Mouse (Mus musculus): Measurements from ENCODE around the gene Cntrob. TPM values are rescaled to one million over a fixed set of nuclear protein-coding genes. Genes with fewer than 3 reads are reported as not detected.

The Cntrob gene
- total and polyA plus RNA-seq, 3 experiments, result 16.5 to 38.3 TPM; not detected in 1

Other genes with a start within 250 kb of the Cntrob start
- gene Vamp2, start 235.3 kb downstream of the Cntrob start, total RNA-seq (2012; rRNA removed), result 3.3 and 4.2 TPM in 2 replicates
- 10 to 100 TPM in 1 of 2 experiments, not detected in 1; 28.9 TPM for gene Vamp2, start 235.3 kb downstream of the Cntrob start, polyA plus RNA-seq (2012; ENCODE audit: insufficient read depth in 1 of 2, insufficient read length in 2 of 2, low read depth in 1 of 2, low replicate concordance in 2 of 2, missing spikeins in 1 of 2)
- gene Per1, start 228.6 kb downstream of the Cntrob start, total RNA-seq (2012; rRNA removed), result 4.5 and 5.6 TPM in 2 replicates
- gene Per1, start 228.6 kb downstream of the Cntrob start, polyA plus RNA-seq (2012; ENCODE audit: insufficient read depth in 1 of 2, insufficient read length in 2 of 2, low read depth in 1 of 2, low replicate concordance in 2 of 2, missing spikeins in 1 of 2), result 10 to 100 TPM in 1 of 2 experiments, not detected in 1; 34.9 TPM
- gene Hes7, start 203.4 kb downstream of the Cntrob start, total RNA-seq (2012; rRNA removed), result 0.08 TPM in 1 of 2 replicates, not detected in the other
- 1 to 10 TPM in 1 of 2 experiments, not detected in 1; 1.4 TPM for gene Hes7, start 203.4 kb downstream of the Cntrob start, polyA plus RNA-seq (2012; ENCODE audit: insufficient read depth in 1 of 2, insufficient read length in 2 of 2, low read depth in 1 of 2, low replicate concordance in 2 of 2, missing spikeins in 1 of 2)
- gene 9130213A22Rik, start 201.2 kb downstream of the Cntrob start, total RNA-seq (2012; rRNA removed), result 0.08 TPM in 1 of 2 replicates, not detected in the other
- under 1 TPM in 1 of 2 experiments, not detected in 1; 0.26 TPM for gene 9130213A22Rik, start 201.2 kb downstream of the Cntrob start, polyA plus RNA-seq (2012; ENCODE audit: insufficient read depth in 1 of 2, insufficient read length in 2 of 2, low read depth in 1 of 2, low replicate concordance in 2 of 2, missing spikeins in 1 of 2)
- not detected in 2 replicates for gene Aloxe3, start 197.9 kb downstream of the Cntrob start, total RNA-seq (2012; rRNA removed)
- under 1 TPM in 1 of 2 experiments, not detected in 1; 0.13 TPM for gene Aloxe3, start 197.9 kb downstream of the Cntrob start, polyA plus RNA-seq (2012; ENCODE audit: insufficient read depth in 1 of 2, insufficient read length in 2 of 2, low read depth in 1 of 2, low replicate concordance in 2 of 2, missing spikeins in 1 of 2)
- gene Alox12b, start 166.8 kb downstream of the Cntrob start, total RNA-seq (2012; rRNA removed), result not detected in 2 replicates
- gene Alox12b, start 166.8 kb downstream of the Cntrob start, polyA plus RNA-seq (2012; ENCODE audit: insufficient read depth in 1 of 2, insufficient read length in 2 of 2, low read depth in 1 of 2, low replicate concordance in 2 of 2, missing spikeins in 1 of 2), result not detected
- gene Alox8, start 125.9 kb downstream of the Cntrob start, total RNA-seq (2012; rRNA removed), result 0.31 and 0.56 TPM in 2 replicates
- under 1 TPM in 1 of 2 experiments, not detected in 1; 0.07 TPM for gene Alox8, start 125.9 kb downstream of the Cntrob start, polyA plus RNA-seq (2012; ENCODE audit: insufficient read depth in 1 of 2, insufficient read length in 2 of 2, low read depth in 1 of 2, low replicate concordance in 2 of 2, missing spikeins in 1 of 2)
- not detected in 2 replicates for gene Gucy2e, start 86.7 kb downstream of the Cntrob start, total RNA-seq (2012; rRNA removed)
- not detected for gene Gucy2e, start 86.7 kb downstream of the Cntrob start, polyA plus RNA-seq (2012; ENCODE audit: insufficient read depth in 1 of 2, insufficient read length in 2 of 2, low read depth in 1 of 2, low replicate concordance in 2 of 2, missing spikeins in 1 of 2)
- gene Trappc1, start 205 bp upstream of the Cntrob start, total RNA-seq (2012; rRNA removed), result 57.6 and 58.6 TPM in 2 replicates
- 10 to 100 TPM in 1 of 2 experiments, not detected in 1; 89.8 TPM for gene Trappc1, start 205 bp upstream of the Cntrob start, polyA plus RNA-seq (2012; ENCODE audit: insufficient read depth in 1 of 2, insufficient read length in 2 of 2, low read depth in 1 of 2, low replicate concordance in 2 of 2, missing spikeins in 1 of 2)
- 3.0 and 3.8 TPM in 2 replicates for gene Kcnab3, start 2.5 kb upstream of the Cntrob start, total RNA-seq (2012; rRNA removed)
- 1 to 10 TPM in 1 of 2 experiments, not detected in 1; 6.2 TPM for gene Kcnab3, start 2.5 kb upstream of the Cntrob start, polyA plus RNA-seq (2012; ENCODE audit: insufficient read depth in 1 of 2, insufficient read length in 2 of 2, low read depth in 1 of 2, low replicate concordance in 2 of 2, missing spikeins in 1 of 2)
- gene Rnf227, start 16.7 kb upstream of the Cntrob start, total RNA-seq (2012; rRNA removed), result 6.4 and 11.5 TPM in 2 replicates
- gene Rnf227, start 16.7 kb upstream of the Cntrob start, polyA plus RNA-seq (2012; ENCODE audit: insufficient read depth in 1 of 2, insufficient read length in 2 of 2, low read depth in 1 of 2, low replicate concordance in 2 of 2, missing spikeins in 1 of 2), result 10 to 100 TPM in 1 of 2 experiments, not detected in 1; 12.4 TPM
- 37.3 and 65.8 TPM in 2 replicates for gene Chd3, start 45.6 kb upstream of the Cntrob start, total RNA-seq (2012; rRNA removed)
- 10 to 100 TPM in 1 of 2 experiments, not detected in 1; 84.9 TPM for gene Chd3, start 45.6 kb upstream of the Cntrob start, polyA plus RNA-seq (2012; ENCODE audit: insufficient read depth in 1 of 2, insufficient read length in 2 of 2, low read depth in 1 of 2, low replicate concordance in 2 of 2, missing spikeins in 1 of 2)
- gene Naa38, start 71.7 kb upstream of the Cntrob start, total RNA-seq (2012; rRNA removed), result 190 and 191 TPM in 2 replicates
- gene Naa38, start 71.7 kb upstream of the Cntrob start, polyA plus RNA-seq (2012; ENCODE audit: insufficient read depth in 1 of 2, insufficient read length in 2 of 2, low read depth in 1 of 2, low replicate concordance in 2 of 2, missing spikeins in 1 of 2), result 100 to 1,000 TPM in 1 of 2 experiments, not detected in 1; 173 TPM
- gene Cyb5d1, start 71.9 kb upstream of the Cntrob start, total RNA-seq (2012; rRNA removed), result 26.8 and 39.6 TPM in 2 replicates
- 10 to 100 TPM in 1 of 2 experiments, not detected in 1; 21.3 TPM for gene Cyb5d1, start 71.9 kb upstream of the Cntrob start, polyA plus RNA-seq (2012; ENCODE audit: insufficient read depth in 1 of 2, insufficient read length in 2 of 2, low read depth in 1 of 2, low replicate concordance in 2 of 2, missing spikeins in 1 of 2)
- gene Tmem88, start 74.5 kb upstream of the Cntrob start, total RNA-seq (2012; rRNA removed), result 0.39 TPM in 2 replicates
- under 1 TPM in 1 of 2 experiments, not detected in 1; 0.45 TPM for gene Tmem88, start 74.5 kb upstream of the Cntrob start, polyA plus RNA-seq (2012; ENCODE audit: insufficient read depth in 1 of 2, insufficient read length in 2 of 2, low read depth in 1 of 2, low replicate concordance in 2 of 2, missing spikeins in 1 of 2)
- gene Kdm6b, start 89.9 kb upstream of the Cntrob start, total RNA-seq (2012; rRNA removed), result 5.8 and 7.2 TPM in 2 replicates
- gene Kdm6b, start 89.9 kb upstream of the Cntrob start, polyA plus RNA-seq (2012; ENCODE audit: insufficient read depth in 1 of 2, insufficient read length in 2 of 2, low read depth in 1 of 2, low replicate concordance in 2 of 2, missing spikeins in 1 of 2), result 10 to 100 TPM; 25.0 to 43.4 TPM
- gene Dnah2, start 225.3 kb upstream of the Cntrob start, total RNA-seq (2012; rRNA removed), result under 0.01 and 0.04 TPM in 2 replicates
- under 1 TPM in 1 of 2 experiments, not detected in 1; 0.07 TPM for gene Dnah2, start 225.3 kb upstream of the Cntrob start, polyA plus RNA-seq (2012; ENCODE audit: insufficient read depth in 1 of 2, insufficient read length in 2 of 2, low read depth in 1 of 2, low replicate concordance in 2 of 2, missing spikeins in 1 of 2)
- gene Efnb3, start 236.4 kb upstream of the Cntrob start, total RNA-seq (2012; rRNA removed), result 0.20 and 0.23 TPM in 2 replicates
- gene Efnb3, start 236.4 kb upstream of the Cntrob start, polyA plus RNA-seq (2012; ENCODE audit: insufficient read depth in 1 of 2, insufficient read length in 2 of 2, low read depth in 1 of 2, low replicate concordance in 2 of 2, missing spikeins in 1 of 2), result under 1 TPM in 1 of 2 experiments, not detected in 1; 0.72 TPM

Measured in MEL (cell line).